Mouse (Mus musculus): ENCODE measurements at regions not wholly inside any gene's neighbourhood (a gene's known extent, or its start where the extent isn't known, plus 50 kb on each side); places are given as distances from the start of the nearest gene placed in this dataset.
"Not testable (repeated sequence)": the region's sequence is repeated elsewhere in the genome, so short reads cannot be mapped to it uniquely, and the experiment has no call there.

DNA sequence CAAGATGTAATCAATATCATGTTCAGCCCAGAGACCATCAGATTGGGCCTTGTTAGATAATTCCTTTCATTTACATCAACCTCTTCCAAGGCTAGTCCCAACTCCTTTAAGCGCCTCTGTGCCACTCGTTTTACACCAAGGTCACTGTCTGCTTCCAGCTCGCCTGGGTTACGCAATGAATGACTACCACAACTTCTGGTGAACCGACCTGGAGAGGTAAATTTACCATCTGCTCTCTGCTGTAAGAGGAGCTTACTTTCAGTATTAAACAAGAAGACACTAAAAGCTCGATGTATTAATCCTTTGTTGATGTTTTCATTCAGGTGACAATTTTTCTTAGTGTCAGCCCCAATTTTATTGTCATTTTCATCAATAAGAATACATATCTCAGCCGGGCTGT lies 51.7 kb upstream of the Fam174b start:
- no peak for DNase-seq

DNA sequence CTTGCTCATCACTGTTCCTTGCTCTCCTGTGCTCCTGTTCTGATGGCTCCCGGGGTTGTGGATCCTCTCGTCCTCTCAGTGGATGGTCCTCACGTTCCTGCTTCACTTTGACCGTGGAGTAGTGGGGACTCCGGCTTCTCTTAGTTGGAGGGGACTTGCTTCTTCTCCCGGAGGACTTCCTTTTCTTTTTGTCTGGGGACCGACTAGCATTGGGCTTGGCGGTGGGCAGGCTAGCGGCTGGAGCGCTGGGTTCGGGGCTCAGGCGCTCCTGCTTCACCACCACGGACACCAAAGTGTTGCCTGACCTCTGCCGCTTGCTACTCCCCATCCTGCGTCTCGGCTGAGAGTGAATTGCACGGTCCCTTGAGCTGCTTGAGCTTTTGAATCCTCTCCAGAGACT lies 53.9 kb upstream of the Fam174b start:
- DNase-seq = not testable (repeated sequence)

DNA sequence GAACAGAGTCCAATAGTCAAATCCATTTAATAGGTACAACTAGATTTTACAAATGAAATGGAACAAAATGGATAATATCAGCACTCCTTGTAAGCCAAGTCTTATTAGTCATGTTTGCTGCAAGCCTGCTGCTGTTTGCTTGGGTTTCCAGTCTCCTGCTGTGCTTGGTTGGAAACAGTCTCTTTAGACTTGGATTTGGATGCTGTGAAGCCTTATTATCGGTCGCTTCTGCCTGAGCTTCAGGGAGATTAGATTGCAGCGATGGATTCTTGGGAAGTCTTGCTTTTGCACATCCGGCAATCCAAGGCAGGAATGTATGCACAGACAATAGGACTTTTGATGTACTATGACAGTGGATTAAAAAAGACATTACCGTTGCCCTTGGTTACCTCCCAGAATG lies 57.3 kb upstream of the Fam174b start:
- DNase-seq = no peak

DNA sequence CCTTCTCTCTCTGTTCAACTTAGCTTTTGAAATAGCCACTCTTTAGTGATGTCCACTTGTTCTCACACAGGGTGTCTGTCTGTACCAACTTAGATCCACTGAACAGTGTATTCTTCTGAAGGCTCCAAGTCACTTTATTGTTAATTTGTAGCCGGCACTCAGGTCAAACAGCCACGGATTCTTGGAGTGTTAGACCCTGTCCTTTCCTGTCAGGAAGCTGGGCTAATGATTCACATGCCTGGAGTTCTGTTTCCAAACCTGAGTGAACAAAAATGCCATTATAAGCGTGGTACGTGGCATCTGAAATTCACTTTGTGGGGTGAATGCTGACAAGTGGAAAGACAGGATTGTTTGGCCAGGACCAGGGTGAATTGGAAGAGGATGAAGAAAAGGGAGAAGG lies 69.5 kb upstream of the Fam174b start:
- DNase-seq = no peak

DNA sequence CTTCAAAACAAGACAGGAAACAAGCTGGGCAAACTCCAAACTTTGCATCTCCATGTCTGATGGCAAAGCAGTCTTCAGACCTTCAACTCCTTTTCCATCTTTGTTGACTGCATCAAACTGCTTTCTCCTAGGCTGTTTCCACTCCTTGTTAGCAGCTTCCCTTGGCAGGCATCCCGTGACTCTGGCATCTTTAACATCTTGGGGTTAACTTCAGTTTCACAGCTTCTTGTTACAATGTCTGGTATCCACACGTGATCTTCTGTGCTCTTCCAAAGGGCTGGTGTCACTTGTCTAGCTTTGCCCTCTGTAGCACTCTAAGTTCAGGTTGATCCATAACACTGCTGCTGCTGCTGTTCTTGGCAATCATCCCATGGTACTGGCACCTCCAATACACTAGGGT lies 71.3 kb upstream of the Fam174b start:
- no peak for DNase-seq

DNA sequence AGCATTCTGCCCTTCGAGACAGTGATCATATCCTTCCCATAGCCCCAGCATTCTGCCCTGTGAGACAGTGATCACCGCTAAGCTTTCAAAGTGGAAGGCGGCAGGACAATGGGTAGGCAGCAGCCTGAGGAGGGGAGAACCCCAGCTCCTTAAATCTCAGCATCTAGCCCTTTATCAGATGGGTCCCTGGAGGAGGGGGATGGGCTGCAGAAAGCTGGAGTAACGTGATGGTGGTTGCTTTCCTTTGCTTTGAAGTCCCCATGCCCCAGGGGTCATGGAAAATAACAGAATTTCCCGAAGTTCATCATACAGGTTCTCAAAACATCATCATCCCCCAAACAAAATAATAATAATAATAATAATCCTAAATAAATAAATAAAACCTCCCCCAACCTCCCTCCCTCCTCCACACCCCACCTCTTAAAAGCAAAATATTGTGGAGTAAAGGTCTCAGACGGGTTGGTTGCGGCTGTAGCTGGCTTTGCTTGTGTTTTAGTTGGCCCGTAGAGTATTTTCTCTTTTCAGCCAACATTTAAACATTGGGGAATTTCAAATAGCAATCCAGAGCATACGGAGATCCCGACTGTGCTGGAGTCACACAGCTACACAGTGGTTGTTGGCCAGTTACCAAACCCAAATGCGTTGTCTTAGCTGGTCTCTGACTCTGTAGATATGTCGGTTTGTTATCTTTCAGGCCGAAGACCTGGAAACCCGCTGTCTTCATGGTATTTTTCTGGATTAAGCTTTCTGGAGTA lies 73.0 kb upstream of the Fam174b start:
- DNase-seq = no peak

DNA sequence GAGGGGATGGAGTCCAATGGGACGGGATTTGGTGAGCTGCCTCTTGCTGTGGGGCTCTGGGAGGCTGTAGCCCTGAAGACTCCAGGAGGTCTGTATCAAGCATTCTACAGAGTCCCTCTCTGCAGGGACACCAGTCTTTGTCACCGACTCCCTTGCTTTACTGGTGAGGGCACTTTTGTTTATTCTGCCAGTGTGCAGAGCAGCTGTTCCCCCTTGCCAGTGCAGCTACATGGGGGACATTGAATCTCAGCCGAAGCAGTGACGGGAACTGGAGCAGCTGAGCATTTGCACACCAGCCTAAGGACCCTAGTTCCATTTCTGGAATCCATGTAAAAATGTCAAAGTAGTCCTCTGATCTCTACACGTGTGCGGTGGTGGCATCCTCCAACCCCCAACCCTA lies 75.1 kb upstream of the Fam174b start:
- no peak for DNase-seq

DNA sequence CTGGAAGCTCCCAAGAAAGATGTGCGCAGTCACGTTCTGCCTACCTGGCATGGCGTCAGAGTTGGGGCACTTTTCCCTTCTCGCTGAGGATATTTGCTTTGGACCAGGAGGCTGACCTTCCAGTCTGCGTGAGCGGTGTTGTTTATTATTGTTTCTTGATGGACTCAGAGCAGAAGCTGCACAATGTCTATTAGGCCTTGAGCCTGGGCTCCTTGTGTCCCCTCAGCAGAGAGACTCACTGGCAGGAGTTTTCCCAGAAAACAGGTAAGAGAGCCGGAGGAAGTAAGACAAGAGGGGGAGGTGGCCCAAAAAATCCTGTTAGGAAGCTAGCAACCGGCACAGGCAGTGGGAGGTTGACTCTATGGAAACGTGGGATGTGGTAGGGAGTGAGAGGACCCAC lies 77.6 kb upstream of the Fam174b start:
- DNase-seq = no peak

DNA sequence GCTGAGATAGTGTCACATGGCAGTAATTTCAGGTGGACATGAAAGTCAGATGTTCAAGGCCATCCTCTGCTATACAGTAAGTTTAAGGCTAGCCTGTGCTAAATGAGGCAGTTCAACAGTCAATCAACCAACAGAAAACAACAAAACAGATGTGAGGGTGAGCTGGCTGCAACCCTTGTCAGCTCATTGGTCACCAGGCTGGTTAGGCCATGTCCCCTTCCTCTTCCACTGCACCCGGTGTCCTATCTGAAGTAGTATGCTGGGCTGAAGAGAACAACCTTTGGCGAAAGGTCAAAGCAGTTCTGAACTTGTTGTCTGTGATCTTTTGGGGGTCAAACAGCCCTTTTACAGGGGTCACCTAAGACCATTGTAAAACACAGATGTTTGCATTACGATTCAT lies 78.2 kb upstream of the Fam174b start:
- no peak for DNase-seq

DNA sequence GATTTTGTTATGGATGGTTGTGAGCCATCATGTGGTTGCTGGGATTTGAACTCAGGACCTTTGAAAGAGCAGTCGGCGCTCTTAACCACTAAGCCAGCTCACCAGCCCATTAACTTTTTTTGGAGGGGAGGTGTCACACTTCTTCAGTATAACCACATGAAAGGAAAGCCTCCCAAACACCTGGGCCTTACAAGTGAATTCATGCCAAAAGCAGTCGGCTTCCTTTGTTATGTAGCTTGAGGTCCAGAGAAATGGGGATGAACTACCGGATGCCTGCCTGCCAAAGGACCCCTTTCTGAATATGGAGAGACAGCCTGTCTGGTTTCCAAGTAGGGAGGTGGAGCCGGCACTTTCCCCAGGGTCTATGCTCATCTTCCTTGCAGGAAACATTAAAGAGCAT lies 80.6 kb upstream of the Fam174b start:
- no peak for DNase-seq

DNA sequence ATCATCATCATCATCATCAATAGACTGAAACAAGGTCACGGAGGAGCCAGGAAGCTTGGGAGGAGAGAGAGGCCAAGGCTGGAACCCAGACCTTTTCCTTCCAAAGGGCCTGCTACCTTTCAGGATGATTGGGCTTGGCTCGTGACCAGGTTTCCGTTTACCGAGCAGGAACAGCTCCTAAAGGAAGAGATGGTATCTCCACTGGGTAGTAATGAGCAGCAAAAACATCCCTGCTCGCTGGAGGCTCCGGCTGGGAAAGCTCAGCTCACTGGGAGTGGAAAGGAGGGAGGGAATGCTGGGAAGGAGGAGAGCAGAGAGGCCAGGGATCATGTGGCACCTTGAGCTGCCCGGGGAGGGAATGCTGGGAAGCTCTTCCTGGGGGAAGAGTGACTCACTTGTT lies 82.8 kb upstream of the Fam174b start:
- no peak for DNase-seq

DNA sequence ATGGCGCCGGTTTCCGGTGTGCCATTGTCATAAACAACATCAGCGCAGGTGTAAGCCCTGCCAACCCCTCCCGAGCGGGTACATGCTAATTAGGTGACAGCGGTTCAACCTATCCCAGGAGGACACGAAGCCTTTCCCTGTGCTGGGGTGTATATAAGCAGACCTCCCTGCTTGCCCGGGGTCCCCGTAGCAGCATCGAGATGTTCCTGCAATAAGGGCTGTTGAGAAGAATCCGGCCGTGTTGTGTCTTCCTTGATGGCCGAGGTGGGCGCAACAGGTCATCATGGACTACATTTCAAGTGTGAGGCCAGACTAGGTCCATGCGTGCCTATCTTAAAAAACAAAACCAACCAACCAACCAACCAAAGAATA lies 83.7 kb upstream of the Fam174b start:
- not testable (repeated sequence) for DNase-seq

DNA sequence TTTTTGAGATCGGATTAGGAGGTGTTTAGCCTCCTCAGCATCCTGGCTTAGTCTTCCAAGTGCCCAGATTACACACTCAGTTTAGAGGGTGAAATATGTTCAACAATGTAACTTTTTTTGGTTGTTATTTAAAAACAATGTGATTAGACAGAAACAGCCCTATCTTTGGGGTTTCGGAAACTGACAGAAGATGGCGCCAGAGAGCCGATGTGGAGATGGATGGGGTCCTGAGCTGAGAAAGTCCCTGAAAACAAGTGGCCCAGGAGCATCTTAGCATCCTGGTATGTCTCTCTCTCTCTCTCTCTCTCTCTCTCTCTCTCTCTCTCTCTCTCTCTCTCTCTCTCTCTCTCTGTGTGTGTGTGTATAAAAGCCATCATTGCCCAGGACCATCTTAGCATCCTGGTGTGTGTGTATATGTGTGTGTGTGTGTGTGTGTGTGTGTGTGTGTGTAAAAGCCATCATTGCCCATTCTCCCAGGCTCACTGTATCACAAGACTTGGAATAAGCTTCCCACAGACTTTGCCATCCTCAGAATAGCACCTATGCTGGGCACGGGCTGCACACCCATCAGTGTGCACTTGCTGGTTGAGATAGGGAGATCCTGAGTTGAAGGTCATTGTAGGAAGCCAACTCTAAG lies 84.2 kb upstream of the Fam174b start:
- DNase-seq = peak; percentile 56 to 57

DNA sequence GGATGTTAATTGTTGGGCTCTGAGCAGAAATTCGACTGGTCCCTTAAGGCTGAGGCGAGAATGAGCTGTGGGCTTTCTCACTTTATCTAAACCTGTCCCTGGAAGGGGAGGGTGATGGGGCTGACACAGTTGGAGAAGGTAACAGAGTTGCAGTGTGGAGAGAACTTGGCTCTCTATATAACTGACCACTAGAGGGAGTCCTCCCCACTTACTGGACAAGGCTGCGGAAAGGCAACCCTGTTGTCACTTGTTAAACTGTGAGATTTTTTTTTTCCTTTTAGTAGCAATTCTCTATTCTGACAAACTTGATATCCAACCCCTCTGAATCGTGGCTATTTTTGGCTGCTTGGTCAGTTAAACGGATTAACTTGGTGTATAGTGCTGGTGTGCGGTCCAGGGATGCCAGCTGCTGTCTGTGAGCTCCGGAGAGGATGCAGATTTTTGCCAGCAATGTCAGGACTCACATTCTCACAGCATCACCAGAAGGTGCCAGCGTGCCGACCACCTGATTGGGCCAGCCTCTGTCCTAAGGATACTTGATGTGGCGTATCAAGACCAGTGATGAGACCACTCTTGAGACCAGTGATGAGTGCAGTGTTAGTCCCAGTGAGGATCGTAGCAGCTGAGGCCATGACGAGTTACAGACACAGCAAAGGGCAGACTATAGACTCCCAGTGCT lies 85.8 kb upstream of the Fam174b start:
- DNase-seq = peak; percentile 48 to 49

DNA sequence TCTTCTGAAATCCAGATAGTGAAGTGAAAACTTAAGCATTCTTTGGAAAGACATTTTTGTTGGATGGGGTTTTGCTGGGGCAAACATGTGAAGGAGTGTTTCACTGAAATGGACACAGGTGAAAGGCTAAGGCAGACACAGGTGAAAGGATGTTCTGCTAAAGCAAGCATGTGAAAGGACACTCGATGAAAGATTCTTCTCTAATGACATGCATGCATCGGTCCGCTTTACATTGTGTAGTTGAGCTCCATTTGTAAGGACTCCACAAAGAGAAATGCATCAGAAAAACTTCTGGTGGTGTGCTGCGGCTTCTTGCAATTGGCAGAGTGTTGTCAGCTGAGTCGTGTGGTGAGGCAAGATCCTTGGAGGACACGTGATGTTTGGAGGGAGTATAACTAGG lies 89.2 kb upstream of the Fam174b start:
- DNase-seq = no peak

DNA sequence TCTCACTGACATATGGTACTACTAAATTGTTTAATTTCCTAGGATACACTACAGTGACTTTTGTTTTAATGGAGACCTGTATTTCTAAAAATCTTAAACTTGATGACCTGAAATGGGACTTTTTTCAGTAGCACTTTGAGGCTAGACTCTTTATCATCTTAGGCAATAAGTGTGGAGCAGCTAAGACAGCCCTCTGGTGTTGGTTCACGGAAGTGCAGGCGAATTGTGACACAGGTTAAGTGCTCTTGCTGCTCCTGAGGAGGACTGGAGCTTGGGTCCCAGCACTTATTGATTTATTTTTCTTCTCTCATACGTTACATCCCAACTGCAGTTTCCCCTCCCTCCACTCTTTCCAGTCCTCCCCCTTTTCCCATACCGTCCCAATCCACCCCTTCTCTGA lies 92.1 kb upstream of the Fam174b start:
- DNase-seq = peak; percentile 90 to 92

DNA sequence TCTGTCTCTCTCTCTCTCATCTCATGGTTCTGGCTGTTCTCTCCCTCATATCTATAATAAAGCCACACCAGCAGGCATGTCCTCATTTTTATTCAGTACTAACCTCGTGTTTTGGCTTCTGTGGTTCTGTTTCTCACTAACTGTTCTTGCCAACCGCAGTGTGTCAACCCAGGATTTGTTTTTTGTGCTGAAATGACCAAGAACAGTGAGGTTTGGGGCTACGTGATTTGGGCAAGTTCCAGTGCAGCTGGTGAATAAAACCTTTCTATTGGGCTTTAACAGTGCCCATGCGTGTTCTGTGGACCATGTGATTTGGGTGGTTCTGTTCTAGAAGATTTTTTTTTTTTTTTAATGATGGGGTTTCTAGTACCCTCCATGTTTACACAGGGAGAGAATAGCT lies 93.0 kb upstream of the Fam174b start:
- no peak for DNase-seq

DNA sequence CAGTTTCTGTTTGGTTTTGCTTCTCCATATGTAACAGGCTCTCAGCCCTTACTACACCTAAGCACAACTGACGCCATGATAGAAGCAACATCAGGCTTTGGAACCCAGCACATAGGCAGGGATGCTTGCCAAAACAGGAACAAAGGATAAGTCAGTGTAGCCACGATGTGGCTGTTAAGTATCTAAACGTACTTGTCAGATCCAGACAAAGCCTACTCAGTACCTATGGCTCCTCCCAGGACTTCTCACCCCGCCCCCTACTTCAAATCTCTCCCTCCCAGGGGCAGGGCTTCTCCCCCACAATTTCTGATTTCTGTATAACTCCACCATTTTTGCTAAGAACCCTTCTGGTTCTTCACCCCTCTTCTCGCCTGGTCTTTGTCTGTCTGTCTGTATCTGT lies 93.4 kb upstream of the Fam174b start:
- DNase-seq = no peak

DNA sequence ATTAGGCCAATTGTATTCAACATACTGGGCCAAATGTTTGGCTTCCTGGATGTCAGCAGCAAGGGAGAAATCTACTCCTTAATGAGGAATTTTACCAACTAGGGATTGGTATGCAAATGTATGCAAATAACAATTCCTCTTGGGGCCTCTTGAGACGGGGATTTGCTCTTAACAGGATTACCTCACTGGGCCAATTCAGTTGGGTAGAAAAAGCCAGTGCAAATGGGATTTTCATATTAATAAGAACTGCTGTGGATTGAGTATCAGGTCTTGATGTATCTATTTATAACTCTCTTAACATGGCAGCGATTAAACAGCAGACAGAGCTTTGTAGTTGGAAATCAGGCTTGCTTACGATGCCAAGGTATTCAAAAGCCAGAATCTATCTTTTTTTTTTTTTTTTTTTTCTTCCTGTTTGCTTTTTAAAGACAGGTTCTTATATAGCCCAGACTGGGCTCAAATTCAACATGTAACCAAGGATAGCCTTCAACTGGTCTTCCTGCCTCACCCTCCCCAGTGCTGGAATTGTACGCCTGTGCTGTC lies 95.7 kb upstream of the Fam174b start:
- no peak for DNase-seq

DNA sequence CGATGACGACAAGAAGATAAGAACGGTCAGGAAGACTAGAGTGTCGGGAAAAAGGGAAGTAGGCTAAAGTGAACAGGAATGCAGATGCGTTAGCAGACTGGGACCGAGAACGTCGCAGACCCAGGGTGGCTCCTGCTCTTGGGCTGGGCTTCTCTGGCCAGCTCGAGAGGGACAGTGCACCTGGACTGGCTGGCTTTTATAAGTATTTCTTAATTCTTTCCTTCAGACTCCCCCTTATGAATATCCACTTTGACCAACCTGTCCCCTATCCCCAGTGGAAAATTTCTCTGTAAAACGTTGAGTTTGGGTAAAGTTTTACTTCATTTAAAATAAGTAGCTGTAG lies 96.1 kb upstream of the Fam174b start:
- no peak for DNase-seq

DNA sequence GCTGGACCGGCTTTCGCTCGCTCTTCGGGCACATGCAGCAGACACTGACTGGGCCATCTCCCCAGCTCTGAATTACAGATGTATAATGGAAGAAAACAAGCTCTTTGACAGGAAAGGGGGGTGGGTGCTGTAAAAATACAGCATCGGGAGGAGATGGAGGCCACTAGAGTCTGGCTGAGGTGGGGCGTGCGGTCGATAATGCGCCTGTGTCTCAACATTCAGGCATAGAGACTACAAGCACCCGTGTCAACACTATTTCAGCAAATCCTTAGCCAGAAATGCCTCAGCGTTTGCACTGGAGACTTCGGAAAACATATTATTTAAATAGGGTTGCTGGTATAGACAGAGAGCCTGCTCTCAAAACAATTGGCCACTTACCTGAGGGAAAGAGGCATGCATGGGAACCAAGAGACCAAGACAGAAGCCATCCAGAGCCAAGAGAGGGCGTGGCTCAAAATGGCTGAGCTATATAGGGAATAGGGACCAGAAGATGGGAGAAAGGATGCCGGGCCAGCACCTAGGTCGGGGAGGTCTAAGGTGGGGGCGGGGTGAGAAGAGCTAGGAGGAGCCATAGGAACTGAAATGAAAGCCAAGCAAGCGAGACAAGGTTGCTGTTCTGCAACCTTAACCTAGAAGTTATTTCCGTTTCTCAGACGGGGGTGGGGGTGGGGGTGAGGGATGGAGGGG lies 96.7 kb upstream of the Fam174b start:
- DNase-seq = peak; percentile 46 to 55

DNA sequence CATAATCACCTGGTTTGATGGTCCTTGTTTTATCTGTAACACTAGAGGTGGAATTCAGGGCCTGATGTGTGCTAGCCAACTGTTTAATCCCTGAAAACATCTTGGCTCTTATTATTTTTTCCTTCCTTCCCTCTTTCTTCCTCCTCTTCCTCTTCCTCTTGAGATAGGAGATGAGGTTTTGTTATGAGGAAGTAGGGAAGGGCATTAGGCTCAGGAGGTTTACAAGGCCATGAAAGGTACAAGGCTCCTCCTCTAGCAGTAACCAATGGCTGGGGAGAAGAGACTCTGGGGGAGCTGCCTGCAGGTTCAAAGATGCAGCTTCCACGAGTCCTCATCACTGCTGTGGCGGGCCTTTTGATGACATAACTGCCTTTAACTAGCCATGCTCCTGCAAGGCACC lies 98.6 kb upstream of the Chd2 start:
- no peak for DNase-seq

DNA sequence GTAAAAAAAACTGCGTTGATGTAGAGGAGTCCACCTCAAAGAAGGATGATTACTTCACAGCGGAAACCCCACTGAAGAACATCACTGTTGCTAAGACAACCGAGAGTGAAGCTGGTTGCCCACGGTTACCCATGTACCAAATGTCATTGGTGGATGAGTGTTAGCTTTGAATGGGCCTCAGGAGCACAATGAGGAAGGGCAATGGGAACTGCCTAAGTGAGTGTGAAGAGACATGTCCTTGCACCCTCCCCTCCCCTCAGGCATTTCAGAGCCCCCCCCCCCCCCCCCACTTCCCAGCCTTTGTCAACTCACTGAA lies 96.1 kb upstream of the Chd2 start:
- DNase-seq = no peak
